Mouse (Mus musculus) retina, adult 2 months (tissue): ENCODE results near the gene Dock9.
A peak's percentile ranks its signal among the peaks of the same experiment; 100 is the strongest.

ENCODE experiments used
- DNase-seq: peaks from one replicate; pipeline ENCODE4 v3.0.0-alpha.2; 2012; ENCODE audit warnings: low read depth, low spot score

The Dock9 gene

GRCm38 (mm10) chr14:121516881-121517280 lies 280.8 kb downstream of the Dock9 start:
- DNase-seq, result no peak

GRCm38 (mm10) chr14:121508929-121509328 lies 288.7 kb downstream of the Dock9 start:
- no peak for DNase-seq

- DNase-seq, result no peak
Measured at GRCm38 (mm10) chr14:121506336-121506735, 291.3 kb downstream of the Dock9 start.

GRCm38 (mm10) chr14:121505485-121505860 lies 292.2 kb downstream of the Dock9 start:
- no peak for DNase-seq

GRCm38 (mm10) chr14:121504781-121505484 lies 292.7 kb downstream of the Dock9 start, which contains the start of gene Slc15a1:
TSS of gene Slc15a1 (minus strand) at chr14:121505252.
- DNase-seq, result no peak

- DNase-seq, result no peak
Measured at GRCm38 (mm10) chr14:121500577-121500976, 297.1 kb downstream of the Dock9 start.

GRCm38 (mm10) chr14:121499769-121500168 lies 297.9 kb downstream of the Dock9 start:
- DNase-seq, result no peak

GRCm38 (mm10) chr14:121497800-121498199 lies 299.8 kb downstream of the Dock9 start:
- DNase-seq, result no peak

GRCm38 (mm10) chr14:121495741-121496140 lies 301.9 kb downstream of the Dock9 start:
- DNase-seq, result peak; percentile 3

GRCm38 (mm10) chr14:121495120-121495519 lies 302.5 kb downstream of the Dock9 start:
- DNase-seq, result no peak

GRCm38 (mm10) chr14:121494238-121494637 lies 303.4 kb downstream of the Dock9 start:
- no peak for DNase-seq

GRCm38 (mm10) chr14:121493712-121494111 lies 303.9 kb downstream of the Dock9 start:
- DNase-seq, result no peak

- DNase-seq, result no peak
Measured at GRCm38 (mm10) chr14:121492328-121492727, 305.3 kb downstream of the Dock9 start.
